ENCODE assay signal across 8 mouse cellular contexts in the genomic region with DNA sequence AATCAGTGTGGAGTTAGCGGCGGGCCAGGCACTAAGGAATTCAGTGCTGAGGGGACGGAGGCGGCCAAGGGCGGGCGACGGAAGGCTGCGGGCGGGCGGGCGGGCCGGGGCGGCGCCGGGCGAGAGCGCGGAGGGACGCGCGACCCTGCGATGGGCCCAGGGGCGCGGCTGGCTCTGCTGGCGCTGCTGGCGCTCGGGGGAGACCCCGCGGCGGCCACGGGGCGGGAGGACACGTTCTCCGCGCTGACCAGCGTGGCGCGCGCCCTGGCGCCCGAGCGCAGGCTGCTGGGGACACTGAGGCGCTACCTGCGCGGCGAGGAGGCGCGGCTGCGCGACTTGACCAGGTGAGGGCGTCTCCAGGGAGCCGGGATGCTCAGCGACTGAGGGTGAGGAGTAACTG. TPM values are rescaled to one million over a fixed set of nuclear protein-coding genes. Genes with fewer than 3 reads are reported as not detected.
DNase-seq lines count a peak whose midpoint lies in the region; ATAC-seq and TF ChIP-seq lines count a peak whose summit lies in the region.

A gene (plus strand): TSS at position 138 of the 400 bp plus-strand sequence.

- under 1% methylated on average over 48 of the region's 53 CpGs for WGBS in embryonic facial prominence, embryonic 15.5 days
- WGBS in midbrain, embryonic 13.5 days = under 1% methylated on average over 49 of the region's 53 CpGs

- H3K27ac ChIP-seq in embryonic facial prominence, embryonic 15.5 days (replicated peaks) = peak within 1 kb of the TSS; percentile 97
- H3K27ac ChIP-seq in midbrain, embryonic 13.5 days = no peak within 1 kb of the TSS

- intact Hi-C loops in gastrocnemius, postnatal 14 days (cut with DNase I; ENCODE audit: low total_unique reads) = no loop called here

- H3K27me3 ChIP-seq in E14TG2a.4 (ENCODE audit: insufficient read depth, low read length) = peaks cover 56% of the 10 kb centered on the region
- no peaks in the 10 kb centered on the region; the same call in 1 of the 2 replicates for H3K27me3 ChIP-seq in embryonic facial prominence, embryonic 15.5 days
- peaks cover 34% of the 10 kb centered on the region for H3K27me3 ChIP-seq in midbrain, embryonic 13.5 days

- peaks cover 1% of the 10 kb centered on the region; the same call in 1 of the 2 replicates for H3K9me3 ChIP-seq in E14TG2a.4 (ENCODE audit: low read length)
- no peaks in the 10 kb centered on the region for H3K9me3 ChIP-seq in embryonic facial prominence, embryonic 15.5 days (replicated peaks)
- H3K9me3 ChIP-seq in midbrain, embryonic 13.5 days = no peaks in the 10 kb centered on the region

- H3K4me1 ChIP-seq in E14TG2a.4 (replicated peaks; ENCODE audit: low read depth, low read length) = peaks cover 28% of the 10 kb centered on the region
- peaks cover 38% of the 10 kb centered on the region for H3K4me1 ChIP-seq in embryonic facial prominence, embryonic 15.5 days
- H3K4me1 ChIP-seq in midbrain, embryonic 13.5 days (replicated peaks) = peaks cover 25% of the 10 kb centered on the region

- H3K36me3 ChIP-seq in E14TG2a.4 (ENCODE audit: insufficient read depth, low read length) = no peaks in the 10 kb centered on the region
- no peaks in the 10 kb centered on the region for H3K36me3 ChIP-seq in embryonic facial prominence, embryonic 15.5 days
- no peaks in the 10 kb centered on the region for H3K36me3 ChIP-seq in midbrain, embryonic 13.5 days

- DNase-seq in gastrocnemius, postnatal 4 days (ENCODE audit: low spot score in 2 of 2) = no peak
- no peak for DNase-seq in gastrocnemius, postnatal 14 days
- peak; percentile 28 for DNase-seq in kidney, postnatal 10 days
- no peak for DNase-seq in frontal cortex, postnatal 14 days (ENCODE audit: low spot score in 2 of 2)

- peak within 1 kb of the TSS; percentile 92 for H3K4me2 ChIP-seq in embryonic facial prominence, embryonic 15.5 days (replicated peaks)
- H3K4me2 ChIP-seq in midbrain, embryonic 13.5 days (replicated peaks) = peak within 1 kb of the TSS; percentile 94

- peak; percentile 37; the same call in 1 of the 2 replicates for ATAC-seq in embryonic facial prominence, embryonic 15.5 days (ENCODE audit: insufficient number of reproducible peaks, low FRiP score, low TSS enrichment, low read depth)
- peak; percentile 62 for ATAC-seq in midbrain, embryonic 13.5 days
- no peak for ATAC-seq in monocyte, adult 5-6 weeks (replicated peaks; ENCODE audit: insufficient number of reproducible peaks, low FRiP score, low TSS enrichment, poor library complexity, severe bottlenecking)

- no peak for TF ChIP-seq CTCF in E14TG2a.4 (conservative IDR thresholded peaks at IDR 0.05; ENCODE audit: low read length)

- H3K9ac ChIP-seq in embryonic facial prominence, embryonic 15.5 days = peak within 1 kb of the TSS; percentile 71
- peak within 1 kb of the TSS; percentile 76 for H3K9ac ChIP-seq in midbrain, embryonic 13.5 days (replicated peaks)

- H3K4me3 ChIP-seq in E14TG2a.4 (replicated peaks; ENCODE audit: low read length) = peak within 1 kb of the TSS; percentile 82
- H3K4me3 ChIP-seq in embryonic facial prominence, embryonic 15.5 days (replicated peaks) = peak within 1 kb of the TSS; percentile 56
- peak within 1 kb of the TSS; percentile 55 for H3K4me3 ChIP-seq in midbrain, embryonic 13.5 days (replicated peaks)

RNA-seq across cellular contexts. Expression of the gene that starts here (rescaled TPM):
- total RNA-seq in gastrocnemius, postnatal 4 days (2021) = 10 to 100 TPM; 15.2 to 17.6 TPM
- total RNA-seq in gastrocnemius, postnatal 14 days (2021) = 1 to 10 TPM; 1.5 to 2.5 TPM
- polyA plus RNA-seq in embryonic facial prominence, embryonic 15.5 days (2015; fragmentation: Nextera tagmentation; extraction: Ambion mirVana) = 17.1 and 28.4 TPM in 2 replicates
- polyA plus RNA-seq in midbrain, embryonic 13.5 days (2015; fragmentation: Nextera tagmentation; extraction: Ambion mirVana) = 3.6 and 5.5 TPM in 2 replicates
- not detected in 3 replicates for total RNA-seq in monocyte, adult 5-6 weeks (2017)

Comparison
In these comparisons a context has a peak if more than half of its experiments do, and no peak if none do; other contexts are left out.
1. RNA of the gene that starts here (total RNA-seq): 15.2 to 17.6 TPM in gastrocnemius, postnatal 4 days; 1.5 to 2.5 TPM in gastrocnemius, postnatal 14 days and not detected in monocyte, adult 5-6 weeks; every median in the first group is over 4 times any median in the second.
2. Peak in every context shown above with its lines, with median percentiles within 50 percentile points of each other: H3K4me3 ChIP-seq.